Mouse (Mus musculus) stomach, postnatal 0 days (tissue): ENCODE measurements around the gene Tbc1d2b.

Experiments
- CTCF ChIP-seq: IDR thresholded peaks from 2 replicates; pipeline ENCODE4 v1.5.1; 2016; ENCODE audit warnings: antibody characterized with exemption, low read depth, mild to moderate bottlenecking, moderate library complexity
- EP300 ChIP-seq: optimal IDR thresholded peaks from 2 replicates; pipeline ENCODE3; 2016; ENCODE audit warnings: antibody characterized with exemption

- no peak for TF ChIP-seq CTCF
- no peak for TF ChIP-seq EP300
Measured at GRCm38 (mm10) chr9:90249036-90249435, 21.6 kb downstream of the Tbc1d2b start.
